10 mouse cellular contexts compared by ENCODE assay signal in the genomic region with DNA sequence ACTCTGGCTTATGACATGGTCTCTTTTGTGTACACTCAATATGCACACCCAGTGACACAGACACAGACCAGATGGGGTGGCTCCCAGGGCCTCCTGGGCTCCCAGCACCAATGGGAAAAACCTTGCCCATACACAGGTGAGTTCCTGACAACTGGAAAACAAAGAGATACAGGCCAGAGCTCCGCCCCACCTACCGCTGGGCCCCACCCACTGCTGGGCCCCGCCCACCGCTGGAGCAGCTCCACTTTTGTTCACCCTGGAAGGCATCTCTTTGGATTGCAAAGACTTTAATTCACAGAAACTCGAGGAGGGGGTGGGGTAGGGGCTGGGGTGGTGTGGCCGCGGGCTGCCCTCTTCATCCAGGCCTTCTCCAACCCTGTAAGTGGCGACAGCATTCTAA. TPM values are rescaled to one million over a fixed set of nuclear protein-coding genes. Genes with fewer than 3 reads are reported as not detected.
DNase-seq lines count a peak whose midpoint lies in the region; ATAC-seq lines count a peak whose summit lies in the region.
"Had no signal": no experiment of that assay in that cellular context is flagged by ENCODE, and none has a peak within 500 bp of the region (broad histone marks: within the 10 kb centered on the region; RNA-seq: fewer than 3 reads in every experiment).

No protein-coding gene starts in this region.

- H3K36me3 ChIP-seq in hindbrain, embryonic 10.5 days: no peaks in the 10 kb centered on the region
- no peaks in the 10 kb centered on the region for H3K36me3 ChIP-seq in hindbrain, embryonic 13.5 days
- H3K36me3 ChIP-seq in embryonic facial prominence, embryonic 10.5 days (replicated peaks): 0 out of 2 replicates have a peak, but pooled peaks cover 7% of the 10 kb centered on the region
- peaks cover 22% of the 10 kb centered on the region for H3K36me3 ChIP-seq in liver, embryonic 13.5 days

- peak overlapping the region; percentile 19 for H3K27ac ChIP-seq in hindbrain, embryonic 10.5 days
- no peak overlapping the region for H3K27ac ChIP-seq in hindbrain, embryonic 13.5 days
- peak overlapping the region; percentile 74 for H3K27ac ChIP-seq in embryonic facial prominence, embryonic 10.5 days (replicated peaks)
- H3K27ac ChIP-seq in liver, embryonic 13.5 days: no peak overlapping the region

- H3K9me3 ChIP-seq in hindbrain, embryonic 10.5 days: no peaks in the 10 kb centered on the region
- H3K9me3 ChIP-seq in hindbrain, embryonic 13.5 days: no peaks in the 10 kb centered on the region
- H3K9me3 ChIP-seq in embryonic facial prominence, embryonic 10.5 days: no peaks in the 10 kb centered on the region
- H3K9me3 ChIP-seq in liver, embryonic 13.5 days (replicated peaks): no peaks in the 10 kb centered on the region

- no peak overlapping the region for H3K4me3 ChIP-seq in hindbrain, embryonic 10.5 days
- H3K4me3 ChIP-seq in hindbrain, embryonic 13.5 days: no peak overlapping the region
- no peak overlapping the region for H3K4me3 ChIP-seq in embryonic facial prominence, embryonic 10.5 days
- H3K4me3 ChIP-seq in liver, embryonic 13.5 days (replicated peaks): no peak overlapping the region

- no peak for DNase-seq in hindbrain, embryonic 10.5 days (ENCODE audit: low spot score)
- DNase-seq in 3134 (ENCODE audit: extremely low read depth, insufficient read length, low spot score): peak; percentile 35
- peak; percentile 45 for DNase-seq in embryonic facial prominence, embryonic 10.5 days (ENCODE audit: low spot score)
- DNase-seq in liver, embryonic 13.5 days: no peak
- DNase-seq in left cerebral cortex, adult 18-20 months (ENCODE audit: low spot score in 2 of 2): no peak
- no peak for DNase-seq in gastrocnemius, postnatal 14 days
- DNase-seq in cerebellum, adult 11-12 months: no peak
- DNase-seq: adrenal gland, adult 8-10 months had no signal

- no peak for ATAC-seq in hindbrain, embryonic 13.5 days (ENCODE audit: low FRiP score)
- ATAC-seq in liver, embryonic 13.5 days (ENCODE audit: low read depth): peak; percentile 18; the same call in 1 of the 2 replicates
- ATAC-seq: inflammation-experienced regulatory T-cells, adult 6 months had no signal

- H3K4me2 ChIP-seq in hindbrain, embryonic 13.5 days: no peak overlapping the region
- no peak overlapping the region for H3K4me2 ChIP-seq in liver, embryonic 13.5 days

- intact Hi-C loops in gastrocnemius, postnatal 14 days (cut with DNase I; ENCODE audit: low total_unique reads): loop anchor here (5.0 kb wide), 1 partner anchor 344 kb away; no protein-coding TSS in a partner anchor

- WGBS in hindbrain, embryonic 10.5 days: 26% methylated on average over 8 of the region's 8 CpGs
- 22% methylated on average over 8 of the region's 8 CpGs for WGBS in hindbrain, embryonic 13.5 days
- 21% methylated on average over 8 of the region's 8 CpGs for WGBS in embryonic facial prominence, embryonic 10.5 days
- 44% methylated on average over 8 of the region's 8 CpGs for WGBS in liver, embryonic 13.5 days (ENCODE audit: insufficient replicate concordance)

- H3K4me1 ChIP-seq in hindbrain, embryonic 10.5 days (replicated peaks): peaks cover 67% of the 10 kb centered on the region
- peaks cover 55% of the 10 kb centered on the region for H3K4me1 ChIP-seq in hindbrain, embryonic 13.5 days (replicated peaks)
- peaks cover 77% of the 10 kb centered on the region for H3K4me1 ChIP-seq in embryonic facial prominence, embryonic 10.5 days
- H3K4me1 ChIP-seq in liver, embryonic 13.5 days (replicated peaks): peaks cover 18% of the 10 kb centered on the region

- H3K9ac ChIP-seq in hindbrain, embryonic 13.5 days: no peak overlapping the region
- H3K9ac ChIP-seq in liver, embryonic 13.5 days: no peak overlapping the region

- peaks cover 13% of the 10 kb centered on the region; the same call in 1 of the 2 replicates for H3K27me3 ChIP-seq in hindbrain, embryonic 10.5 days (ENCODE audit: insufficient read depth, poor library complexity, severe bottlenecking)
- H3K27me3 ChIP-seq in hindbrain, embryonic 13.5 days: 0 out of 2 replicates have a peak, but pooled peaks cover 6% of the 10 kb centered on the region
- no peaks in the 10 kb centered on the region for H3K27me3 ChIP-seq in embryonic facial prominence, embryonic 10.5 days (replicated peaks; ENCODE audit: low read depth, poor library complexity, severe bottlenecking)
- no peaks in the 10 kb centered on the region for H3K27me3 ChIP-seq in liver, embryonic 13.5 days

RNA-seq across cellular contexts. Expression of a gene that starts 14.8 kb away (rescaled TPM):
- polyA plus RNA-seq in hindbrain, embryonic 10.5 days (2016; fragmentation: Nextera tagmentation; extraction: Ambion mirVana): 77.6 and 79.9 TPM in 2 replicates
- 71.2 and 74.8 TPM in 2 replicates for polyA plus RNA-seq in hindbrain, embryonic 13.5 days (2015; fragmentation: Nextera tagmentation; extraction: Ambion mirVana)
- 82.0 and 87.0 TPM in 2 replicates for polyA plus RNA-seq in embryonic facial prominence, embryonic 10.5 days (2016; fragmentation: Nextera tagmentation; extraction: Ambion mirVana)
- 64.9 and 72.5 TPM in 2 replicates for polyA plus RNA-seq in liver, embryonic 13.5 days (2015; fragmentation: Nextera tagmentation; extraction: Ambion mirVana)
- 100 to 1,000 TPM; 108 to 115 TPM for total RNA-seq in left cerebral cortex, adult 18-20 months (2021)
- total RNA-seq in gastrocnemius, postnatal 14 days (2021): 10 to 100 TPM; 63.3 to 65.6 TPM

Comparison
In these comparisons a context has a peak if more than half of its experiments do, and no peak if none do; other contexts are left out.
1. H3K27ac ChIP-seq: peak in hindbrain, embryonic 10.5 days (single experiment) and embryonic facial prominence, embryonic 10.5 days (single experiment); none in hindbrain, embryonic 13.5 days (single experiment) and liver, embryonic 13.5 days (single experiment).
2. DNase-seq: peak in 3134 (single experiment) and embryonic facial prominence, embryonic 10.5 days (single experiment); none in hindbrain, embryonic 10.5 days (single experiment), liver, embryonic 13.5 days (single experiment), left cerebral cortex, adult 18-20 months (0 of 2), gastrocnemius, postnatal 14 days (single experiment) and cerebellum, adult 11-12 months (single experiment).